Mouse (Mus musculus): Measurements from ENCODE around the gene Slc23a4.

- no peak for TF ChIP-seq CTCF (IDR thresholded peaks at IDR 0.05; ENCODE audit: extremely low read depth, insufficient read depth, insufficient read length, insufficient replicate concordance)
- TF ChIP-seq POLR2A (IDR thresholded peaks at IDR 0.05; ENCODE audit: low read depth, low read length), result no peak
These were observed 36.7 kb downstream of the Slc23a4 start for GRCm38 (mm10) chr6:34951518-34951917.
